Mouse (Mus musculus) hindbrain, embryonic 13.5 days (tissue): ENCODE results near the gene Tnp2. TPM values are rescaled to one million over a fixed set of nuclear protein-coding genes. Genes with fewer than 3 reads are reported as not detected.

Experiments
- ATAC-seq: fragments of 200-750 bp; cut with Nextera tagmentation; 2 replicates; pipeline ENCODE4 v1.8.0; 2017; ENCODE audit warnings: moderate TSS enrichment; ENCODE audit not compliant: low FRiP score
- H3K27ac ChIP-seq: fragments of 300-500 bp; sonication (generic); 2 replicates; pipeline ENCODE4 v1.5.1; 2015; ENCODE audit warnings: inconsistent platforms, mild to moderate bottlenecking, moderate library complexity
- H3K27me3 ChIP-seq: fragments of 300-500 bp; sonication (generic); 2 replicates; pipeline ENCODE4 v1.6.1; 2015; ENCODE audit warnings: mild to moderate bottlenecking, inconsistent platforms
- H3K36me3 ChIP-seq: fragments of 300-500 bp; sonication (generic); 2 replicates; pipeline ENCODE4 v1.6.1; 2015; ENCODE audit warnings: mild to moderate bottlenecking, inconsistent platforms
- H3K4me1 ChIP-seq: fragments of 300-500 bp; sonication (generic); replicated peaks from 2 replicates; pipeline ENCODE4 v1.6.1; 2015; ENCODE audit warnings: inconsistent platforms
- H3K4me2 ChIP-seq: fragments of 300-500 bp; sonication (generic); 2 replicates; pipeline ENCODE4 v1.6.1; 2015; ENCODE audit warnings: inconsistent platforms, mild to moderate bottlenecking, moderate library complexity
- H3K4me3 ChIP-seq: fragments of 300-500 bp; sonication (generic); 2 replicates; pipeline ENCODE4 v1.5.1; 2015; ENCODE audit warnings: mild to moderate bottlenecking, inconsistent platforms
- H3K9ac ChIP-seq: fragments of 300-500 bp; sonication (generic); 2 replicates; pipeline ENCODE4 v1.6.1; 2015; ENCODE audit warnings: mild to moderate bottlenecking, inconsistent platforms
- H3K9me3 ChIP-seq: fragments of 300-500 bp; sonication (generic); 2 replicates; pipeline ENCODE4 v1.6.1; 2016; ENCODE audit warnings: inconsistent platforms
- WGBS: fragments of 180-500 bp; shearing (Covaris S2); methylation state at CpG from one replicate; pipeline ENCODE4 v1.1.7; 2015; 5-methylcytosine and 5-hydroxymethylcytosine counted together
- polyA plus RNA-seq: library from polyadenylated mRNA; unstranded; fragments of >200 nt; fragmentation: Nextera tagmentation; extraction: Ambion mirVana; gene quantifications from 2 replicates; pipeline ENCODE4 v1.2.1, GENCODE M21; 2015

Gene Tnp2
- polyA plus RNA-seq = not detected in 2 replicates

GRCm38 (mm10) chr16:10788271-10788670 lies at the start of gene Tnp2:
Tnp2 (minus strand) TSS chr16:10788660.
- no peak within 1 kb of the TSS for H3K9ac ChIP-seq
- no peak within 1 kb of the TSS for H3K4me3 ChIP-seq
- peaks cover 23% of the 10 kb centered on the region for H3K4me1 ChIP-seq
- peaks cover 15% of the 10 kb centered on the region for H3K27me3 ChIP-seq
- no peak within 1 kb of the TSS for H3K4me2 ChIP-seq
- H3K27ac ChIP-seq = no peak within 1 kb of the TSS
- no peaks in the 10 kb centered on the region for H3K9me3 ChIP-seq
- no peak for ATAC-seq
- no peaks in the 10 kb centered on the region for H3K36me3 ChIP-seq
- WGBS = 53% methylated on average over 16 of the region's 16 CpGs

DNA sequence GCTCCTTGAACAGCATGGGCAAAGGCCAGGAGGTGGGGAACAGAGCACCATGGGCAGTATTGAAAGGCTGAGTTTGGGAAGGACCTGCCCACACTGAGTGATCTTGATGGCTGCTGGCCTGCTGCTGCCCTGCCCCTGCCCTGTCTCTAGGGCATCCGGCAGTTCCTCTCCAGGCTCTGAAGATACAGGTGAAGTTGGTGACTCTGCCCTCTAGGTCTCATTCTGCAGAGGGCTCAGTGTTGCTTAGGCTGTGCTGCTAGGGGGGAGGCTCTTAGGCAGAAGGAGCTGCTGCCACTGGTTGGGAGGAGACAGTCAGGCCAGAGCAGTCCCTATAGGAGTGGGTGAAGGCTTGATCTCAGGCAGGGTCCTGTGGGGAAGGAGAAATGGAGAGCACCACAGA lies 49.4 kb upstream of the Tnp2 start:
- WGBS = 77% methylated on average over 1 of the region's 1 CpGs
- Histone ChIP-seq H3K36me3 (no peaks in the 10 kb centered on the region), H3K27ac (no peak overlapping the region), H3K27me3 (peaks cover 16% of the 10 kb centered on the region), H3K4me1 (peaks cover 20% of the 10 kb centered on the region), H3K9ac (no peak overlapping the region), H3K9me3 (no peaks in the 10 kb centered on the region), H3K4me2 (no peak overlapping the region), H3K4me3 (no peak overlapping the region)
- no peak for ATAC-seq

DNA sequence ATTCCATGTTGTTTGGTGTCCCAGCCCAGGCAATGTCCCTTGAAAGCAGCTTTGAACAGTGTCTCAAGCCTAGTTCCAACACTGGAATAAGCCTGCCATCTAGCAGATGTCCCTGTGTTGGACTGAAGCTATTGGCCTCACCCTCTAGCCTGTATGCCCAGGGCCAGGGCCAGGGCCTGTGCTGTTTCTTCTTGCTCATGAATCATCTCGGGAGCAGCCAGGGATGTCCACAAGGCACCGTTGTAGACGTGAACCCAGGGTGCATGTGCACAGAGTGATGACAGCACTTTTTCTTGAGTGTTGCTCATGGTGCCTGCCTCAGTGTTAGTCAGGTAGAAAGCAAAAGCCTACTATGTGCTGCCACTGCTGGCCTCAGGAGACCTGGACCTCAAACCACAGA lies 48.8 kb upstream of the Tnp2 start:
- Histone ChIP-seq H3K27ac (no peak overlapping the region), H3K9me3 (no peaks in the 10 kb centered on the region), H3K9ac (no peak overlapping the region), H3K4me2 (no peak overlapping the region), H3K36me3 (no peaks in the 10 kb centered on the region), H3K4me3 (no peak overlapping the region), H3K27me3 (peaks cover 16% of the 10 kb centered on the region), H3K4me1 (peaks cover 20% of the 10 kb centered on the region)
- ATAC-seq = no peak
- WGBS = 88% methylated on average over 3 of the region's 3 CpGs

DNA sequence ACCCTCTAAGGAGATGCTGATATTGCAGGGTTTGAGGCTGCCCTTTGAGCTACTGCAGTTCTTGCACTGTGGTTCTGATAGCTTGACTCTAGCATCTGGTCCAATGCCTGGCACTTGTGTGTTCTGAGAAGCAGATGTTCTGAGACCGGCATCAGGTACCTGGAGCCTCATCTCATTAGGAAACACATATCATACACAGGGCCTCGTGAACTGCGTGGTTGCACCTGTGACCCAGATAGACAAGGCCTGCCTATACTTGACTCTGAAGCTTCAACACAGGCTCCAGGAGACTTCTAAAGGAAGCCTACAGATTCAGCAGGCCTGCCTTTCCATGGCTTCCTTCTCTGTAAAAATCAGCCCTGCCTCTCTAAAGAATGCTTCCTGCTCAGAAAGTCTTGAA lies 47.9 kb upstream of the Tnp2 start:
- H3K4me1 ChIP-seq = peaks cover 20% of the 10 kb centered on the region
- no peaks in the 10 kb centered on the region for H3K36me3 ChIP-seq
- WGBS = 95% methylated on average over 3 of the region's 3 CpGs
- H3K27ac ChIP-seq = no peak overlapping the region
- H3K9me3 ChIP-seq = no peaks in the 10 kb centered on the region
- peaks cover 16% of the 10 kb centered on the region for H3K27me3 ChIP-seq
- no peak for ATAC-seq
- H3K4me2 ChIP-seq = no peak overlapping the region
- no peak overlapping the region for H3K4me3 ChIP-seq
- H3K9ac ChIP-seq = no peak overlapping the region

DNA sequence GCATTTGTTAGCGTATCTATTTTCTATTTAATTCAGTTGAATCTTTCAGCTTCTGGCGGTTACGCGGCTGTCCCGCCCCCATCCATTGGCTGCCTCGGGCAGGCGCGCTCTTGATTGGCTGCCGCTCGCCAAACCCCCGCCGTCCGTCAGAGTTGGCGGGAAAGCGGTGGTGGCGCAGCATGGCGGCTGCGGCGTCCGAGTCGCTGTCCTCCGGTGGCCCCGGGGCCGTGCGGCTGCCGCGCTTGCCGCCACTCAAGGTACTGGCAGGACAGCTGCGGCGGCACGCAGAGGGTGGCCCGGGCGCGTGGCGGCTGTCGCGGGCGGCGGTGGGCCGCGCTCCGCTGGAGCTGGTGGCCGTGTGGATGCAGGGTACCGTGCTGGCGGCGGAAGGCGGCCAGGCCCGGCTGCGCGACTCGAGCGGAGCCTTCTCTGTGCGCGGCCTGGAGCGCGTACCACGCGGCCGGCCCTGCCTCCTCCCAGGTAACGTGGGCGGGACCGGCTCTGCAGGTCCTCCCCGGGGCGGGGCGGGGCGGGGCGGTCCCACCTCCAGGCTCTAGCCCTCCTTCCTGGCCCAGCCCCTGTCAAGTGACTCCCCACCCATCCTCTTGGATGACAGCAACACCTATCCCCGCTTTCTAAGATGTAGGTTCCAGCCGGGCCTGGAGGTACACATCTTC lies 46.6 kb upstream of the Tnp2 start, which contains the start of gene Rmi2:
Gene Rmi2, plus strand, starts transcription at position 149 of the 677 bp plus-strand sequence.
- ATAC-seq = peak; percentile 90
- no peak within 1 kb of the TSS for H3K27ac ChIP-seq
- H3K9me3 ChIP-seq = no peaks in the 10 kb centered on the region
- H3K36me3 ChIP-seq = no peaks in the 10 kb centered on the region
- peak within 1 kb of the TSS; percentile 83 for H3K4me3 ChIP-seq
- peak within 1 kb of the TSS; percentile 75 for H3K9ac ChIP-seq
- H3K27me3 ChIP-seq = peaks cover 16% of the 10 kb centered on the region
- H3K4me1 ChIP-seq = peaks cover 20% of the 10 kb centered on the region
- WGBS = under 1% methylated on average over 64 of the region's 69 CpGs
- H3K4me2 ChIP-seq = peak within 1 kb of the TSS; percentile 93

DNA sequence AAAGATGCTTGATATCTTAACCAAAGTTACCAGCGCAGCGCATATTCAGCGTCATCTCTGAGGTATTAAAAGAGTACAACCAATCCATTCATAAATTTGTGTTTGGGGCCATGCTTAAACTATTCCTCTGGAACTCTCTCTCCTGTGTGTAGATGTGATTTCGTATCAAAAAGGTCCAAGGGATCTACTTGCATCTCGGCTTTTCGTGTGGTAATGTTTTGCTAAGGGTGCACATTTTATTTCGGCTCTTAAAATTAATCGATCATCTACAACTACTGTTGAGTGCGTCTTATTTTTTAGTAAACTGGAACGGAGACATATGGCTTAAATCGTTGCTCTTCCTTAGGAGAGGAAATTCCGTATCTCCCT lies 46.1 kb upstream of the Tnp2 start:
- Histone ChIP-seq H3K4me3 (peak overlapping the region; percentile 83), H3K36me3 (no peaks in the 10 kb centered on the region), H3K27me3 (peaks cover 16% of the 10 kb centered on the region), H3K27ac (no peak overlapping the region), H3K9ac (no peak overlapping the region), H3K4me2 (peak overlapping the region; percentile 93), H3K9me3 (no peaks in the 10 kb centered on the region), H3K4me1 (peaks cover 20% of the 10 kb centered on the region)
- peak; percentile 2; the same call in 1 of the 2 replicates for ATAC-seq
- WGBS = 8% methylated on average over 12 of the region's 12 CpGs

DNA sequence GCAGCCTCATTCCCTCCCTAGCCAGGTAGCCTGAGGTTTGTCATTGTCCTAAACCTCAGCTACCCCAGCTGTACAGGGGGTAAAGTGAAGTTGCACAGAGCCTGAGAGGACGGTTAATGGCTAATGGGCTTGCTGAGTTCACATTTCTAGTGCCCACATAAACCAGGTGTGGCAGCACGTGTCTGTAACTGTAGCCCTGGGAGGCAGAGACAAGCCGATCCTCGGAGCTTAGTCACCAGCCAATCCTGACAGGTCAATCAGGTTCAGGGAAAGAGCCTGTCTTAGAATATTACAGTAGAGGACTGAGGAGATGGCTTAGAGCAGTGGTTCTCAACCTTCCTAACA lies 40.0 kb upstream of the Tnp2 start:
- Histone ChIP-seq H3K9me3 (no peaks in the 10 kb centered on the region), H3K36me3 (no peaks in the 10 kb centered on the region), H3K4me1 (no peaks in the 10 kb centered on the region), H3K27ac (no peak overlapping the region), H3K4me2 (no peak overlapping the region), H3K9ac (no peak overlapping the region), H3K27me3 (no peaks in the 10 kb centered on the region; the same call in 1 of the 2 replicates), H3K4me3 (no peak overlapping the region)
- WGBS = 85% methylated on average over 4 of the region's 4 CpGs
- no peak for ATAC-seq

DNA sequence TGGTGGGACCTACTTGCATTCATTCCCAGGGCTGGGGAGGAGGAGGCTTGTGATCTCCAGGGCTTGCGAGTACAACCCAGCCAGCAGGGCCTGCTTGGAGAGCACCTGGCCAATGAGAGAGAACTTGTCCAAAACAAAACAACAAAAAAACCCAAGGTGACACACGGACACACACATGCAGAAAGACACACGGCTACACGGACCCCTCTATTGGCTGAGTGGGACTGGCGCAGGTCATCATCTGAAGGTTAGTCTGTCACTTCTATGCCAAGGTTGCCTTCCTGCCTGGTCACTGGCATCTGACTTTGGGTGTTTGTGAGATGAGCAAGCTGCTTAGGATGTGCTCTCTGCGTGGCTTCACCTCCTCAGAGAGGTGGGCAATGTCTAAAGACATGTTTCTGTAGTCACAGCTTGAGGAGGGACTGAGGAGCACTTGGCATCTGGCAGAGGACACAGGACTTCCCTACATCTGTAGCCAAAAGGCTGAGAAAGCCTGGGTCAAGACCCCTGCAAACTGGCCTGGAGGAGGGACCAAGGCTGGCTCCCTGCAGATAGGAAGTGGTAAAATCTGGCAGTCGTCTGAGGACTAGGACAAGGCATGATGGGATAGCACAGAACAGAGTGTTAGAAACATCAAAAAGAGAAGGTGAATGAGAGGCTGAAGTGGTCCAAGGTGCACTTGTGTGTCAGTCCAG lies 39.5 kb upstream of the Tnp2 start:
- no peaks in the 10 kb centered on the region for H3K4me1 ChIP-seq
- H3K4me2 ChIP-seq = no peak overlapping the region
- H3K36me3 ChIP-seq = no peaks in the 10 kb centered on the region
- no peak overlapping the region for H3K27ac ChIP-seq
- H3K9ac ChIP-seq = no peak overlapping the region
- ATAC-seq = no peak
- WGBS = 88% methylated on average over 7 of the region's 7 CpGs
- H3K4me3 ChIP-seq = no peak overlapping the region
- no peaks in the 10 kb centered on the region for H3K9me3 ChIP-seq
- no peaks in the 10 kb centered on the region for H3K27me3 ChIP-seq

GRCm38 (mm10) chr16:10827269-10827668 lies 38.8 kb upstream of the Tnp2 start:
- Histone ChIP-seq H3K27ac (no peak overlapping the region), H3K9ac (no peak overlapping the region), H3K27me3 (no peaks in the 10 kb centered on the region), H3K4me3 (no peak overlapping the region), H3K4me2 (no peak overlapping the region), H3K4me1 (no peaks in the 10 kb centered on the region), H3K36me3 (no peaks in the 10 kb centered on the region), H3K9me3 (no peaks in the 10 kb centered on the region)
- ATAC-seq = no peak
- WGBS = 93% methylated on average over 9 of the region's 9 CpGs

DNA sequence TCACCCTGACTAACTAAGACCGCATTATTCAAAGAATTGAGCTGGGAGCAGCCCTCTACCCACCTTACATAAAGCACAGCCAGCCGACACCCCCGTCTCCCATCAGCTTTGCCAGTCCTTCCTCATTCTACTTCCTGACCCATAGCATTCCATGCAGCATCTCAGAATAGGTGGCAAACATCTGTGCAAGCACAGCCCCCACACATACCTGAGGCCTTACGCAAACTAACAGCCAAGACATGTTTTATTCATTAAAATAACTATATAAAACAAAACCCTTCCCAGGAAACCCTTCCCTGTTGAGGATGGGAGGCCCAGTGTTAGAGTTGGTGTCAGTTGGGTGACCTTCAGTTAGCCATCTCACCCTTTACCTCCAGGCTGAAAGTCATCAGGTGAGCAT lies 37.4 kb upstream of the Tnp2 start:
- Histone ChIP-seq H3K4me1 (no peaks in the 10 kb centered on the region), H3K9ac (no peak overlapping the region), H3K4me2 (no peak overlapping the region), H3K4me3 (no peak overlapping the region), H3K9me3 (no peaks in the 10 kb centered on the region), H3K27me3 (no peaks in the 10 kb centered on the region), H3K27ac (no peak overlapping the region), H3K36me3 (no peaks in the 10 kb centered on the region)
- 93% methylated on average over 4 of the region's 4 CpGs for WGBS
- no peak for ATAC-seq

- no peak for ATAC-seq
- H3K4me3 ChIP-seq = no peak overlapping the region
- H3K9me3 ChIP-seq = no peaks in the 10 kb centered on the region
- H3K9ac ChIP-seq = no peak overlapping the region
- H3K4me1 ChIP-seq = no peaks in the 10 kb centered on the region
- no peaks in the 10 kb centered on the region for H3K36me3 ChIP-seq
- no peak overlapping the region for H3K27ac ChIP-seq
- H3K4me2 ChIP-seq = no peak overlapping the region
- H3K27me3 ChIP-seq = no peaks in the 10 kb centered on the region
- whole genome bisulfite sequencing = 86% methylated on average over 1 of the region's 1 CpGs
Measured at GRCm38 (mm10) chr16:10824536-10824935, 36.1 kb upstream of the Tnp2 start.

GRCm38 (mm10) chr16:10821387-10821786 lies 32.9 kb upstream of the Tnp2 start:
- H3K36me3 ChIP-seq = no peaks in the 10 kb centered on the region
- no peak for ATAC-seq
- H3K27ac ChIP-seq = no peak overlapping the region
- 69% methylated on average over 4 of the region's 4 CpGs for WGBS
- no peak overlapping the region for H3K4me2 ChIP-seq
- H3K9ac ChIP-seq = no peak overlapping the region
- no peak overlapping the region for H3K4me3 ChIP-seq
- no peaks in the 10 kb centered on the region for H3K4me1 ChIP-seq
- no peaks in the 10 kb centered on the region for H3K27me3 ChIP-seq
- no peaks in the 10 kb centered on the region for H3K9me3 ChIP-seq

DNA sequence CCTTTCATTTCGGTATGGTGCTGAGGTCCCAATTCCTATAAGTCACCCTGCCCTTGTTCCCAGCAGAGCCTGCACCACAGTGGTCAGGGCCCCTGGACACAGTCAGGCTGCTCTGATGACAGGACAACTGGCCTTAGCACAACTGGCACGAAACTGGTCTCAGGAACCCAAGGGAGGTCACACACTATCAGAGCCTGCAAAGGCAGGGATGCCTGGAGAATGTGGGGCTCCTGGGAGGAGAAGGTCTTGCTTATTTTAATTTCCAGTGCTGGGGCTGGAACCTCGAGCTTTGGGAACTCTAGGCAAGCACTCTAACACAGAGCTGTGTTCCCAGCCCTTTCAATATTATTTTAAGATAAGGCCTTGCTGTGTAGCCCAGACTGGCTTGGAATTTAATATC lies 31.5 kb upstream of the Tnp2 start:
- no peaks in the 10 kb centered on the region for H3K4me1 ChIP-seq
- no peak overlapping the region for H3K4me3 ChIP-seq
- no peak overlapping the region for H3K27ac ChIP-seq
- H3K9ac ChIP-seq = no peak overlapping the region
- ATAC-seq = no peak
- H3K4me2 ChIP-seq = no peak overlapping the region
- WGBS = 71% methylated on average over 3 of the region's 3 CpGs
- no peaks in the 10 kb centered on the region for H3K36me3 ChIP-seq
- no peaks in the 10 kb centered on the region for H3K27me3 ChIP-seq
- H3K9me3 ChIP-seq = no peaks in the 10 kb centered on the region
